Mouse (Mus musculus) midbrain, embryonic 13.5 days (tissue): Measurements from ENCODE around the gene Foxp4. TPM values are rescaled to one million over a fixed set of nuclear protein-coding genes. Genes with fewer than 3 reads are reported as not detected.

ENCODE experiments used
- ATAC-seq: fragments of 200-750 bp; cut with Nextera tagmentation; 2 replicates; pipeline ENCODE4 v1.8.0; 2017; ENCODE audit warnings: mild to moderate bottlenecking, moderate TSS enrichment, moderate library complexity
- H3K27ac ChIP-seq: fragments of 300-500 bp; sonication (generic); 2 replicates; pipeline ENCODE4 v1.5.1; 2015; ENCODE audit warnings: inconsistent platforms, mild to moderate bottlenecking, moderate library complexity
- H3K27me3 ChIP-seq: fragments of 300-500 bp; sonication (generic); 2 replicates; pipeline ENCODE4 v1.6.1; 2015; ENCODE audit warnings: mild to moderate bottlenecking, inconsistent platforms
- H3K36me3 ChIP-seq: fragments of 300-500 bp; sonication (generic); 2 replicates; pipeline ENCODE4 v1.6.1; 2015; ENCODE audit warnings: mild to moderate bottlenecking, inconsistent platforms
- H3K4me1 ChIP-seq: fragments of 300-500 bp; sonication (generic); replicated peaks from 2 replicates; pipeline ENCODE4 v1.6.1; 2015; ENCODE audit warnings: inconsistent platforms
- H3K4me2 ChIP-seq: fragments of 300-500 bp; sonication (generic); replicated peaks from 2 replicates; pipeline ENCODE4 v1.6.1; 2015; ENCODE audit warnings: moderate library complexity, mild to moderate bottlenecking, inconsistent platforms
- H3K4me3 ChIP-seq: fragments of 300-500 bp; sonication (generic); replicated peaks from 2 replicates; pipeline ENCODE4 v1.5.1; 2015; ENCODE audit warnings: mild to moderate bottlenecking, inconsistent platforms
- H3K9ac ChIP-seq: fragments of 300-500 bp; sonication (generic); replicated peaks from 2 replicates; pipeline ENCODE4 v1.6.1; 2015; ENCODE audit warnings: mild to moderate bottlenecking, inconsistent platforms
- H3K9me3 ChIP-seq: fragments of 300-500 bp; sonication (generic); 2 replicates; pipeline ENCODE4 v1.6.1; 2016; ENCODE audit warnings: mild to moderate bottlenecking, inconsistent platforms
- WGBS: fragments of 180-500 bp; shearing (Covaris S2); methylation state at CpG from one replicate; pipeline ENCODE4 v1.1.7; 2015; 5-methylcytosine and 5-hydroxymethylcytosine counted together
- polyA plus RNA-seq: library from polyadenylated mRNA; unstranded; fragments of >200 nt; fragmentation: Nextera tagmentation; extraction: Ambion mirVana; gene quantifications from 2 replicates; pipeline ENCODE4 v1.2.1, GENCODE M21; 2015

The Foxp4 gene
- polyA plus RNA-seq, 1 experiment from 2014 or later = 25.2 TPM

DNA sequence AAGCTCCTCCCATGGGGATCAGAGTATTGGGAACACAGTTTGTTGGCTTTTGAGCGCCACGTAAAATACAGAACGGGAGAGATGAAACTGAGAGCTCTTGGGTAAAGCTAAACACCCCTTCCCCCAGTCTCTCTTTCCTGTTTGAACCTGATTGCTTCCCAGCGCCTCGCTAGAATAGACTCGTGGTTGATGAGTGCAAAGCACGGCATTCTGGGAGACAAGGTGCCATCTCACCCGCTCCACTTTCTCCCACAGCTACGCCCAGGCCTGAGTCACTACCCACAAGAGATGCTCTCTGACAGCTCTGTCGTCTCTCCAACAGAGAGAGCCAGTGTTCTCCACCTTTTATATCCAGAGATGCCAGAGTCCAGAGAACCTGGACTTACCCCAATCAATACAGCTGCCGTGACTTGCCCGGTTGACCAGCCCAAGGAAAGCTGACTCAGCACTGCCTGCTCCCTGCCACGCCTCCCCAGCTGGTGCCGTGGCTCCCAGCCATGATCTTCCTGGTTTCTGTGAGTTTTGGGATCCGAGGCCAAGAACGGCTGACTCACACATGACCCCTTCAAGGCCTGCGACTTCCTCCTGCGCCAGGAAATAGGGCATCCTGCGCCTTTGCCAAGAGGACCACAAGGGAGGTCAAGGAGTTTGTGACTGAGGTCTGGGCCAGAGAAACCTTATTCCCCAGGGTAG, 82.4 kb downstream of the Foxp4 start:
- 82% methylated on average over 19 of the region's 19 CpGs for WGBS
- no peaks in the 10 kb centered on the region for H3K4me1 ChIP-seq
- H3K27ac ChIP-seq = no peak overlapping the region
- H3K9me3 ChIP-seq = no peaks in the 10 kb centered on the region
- no peak overlapping the region for H3K4me3 ChIP-seq
- H3K27me3 ChIP-seq = no peaks in the 10 kb centered on the region
- H3K9ac ChIP-seq = no peak overlapping the region
- no peak for ATAC-seq
- H3K36me3 ChIP-seq = no peaks in the 10 kb centered on the region
- no peak overlapping the region for H3K4me2 ChIP-seq

GRCm38 (mm10) chr17:47841521-47841920, 82.9 kb downstream of the Foxp4 start:
- WGBS = 85% methylated on average over 8 of the region's 8 CpGs

GRCm38 (mm10) chr17:47837808-47838207, 86.6 kb downstream of the Foxp4 start:
- ATAC-seq = no peak
- no peaks in the 10 kb centered on the region for H3K9me3 ChIP-seq
- no peak overlapping the region for H3K9ac ChIP-seq
- no peak overlapping the region for H3K4me2 ChIP-seq
- H3K36me3 ChIP-seq = no peaks in the 10 kb centered on the region
- peaks cover 17% of the 10 kb centered on the region for H3K4me1 ChIP-seq
- H3K27me3 ChIP-seq = peaks cover 34% of the 10 kb centered on the region
- no peak overlapping the region for H3K27ac ChIP-seq
- no peak overlapping the region for H3K4me3 ChIP-seq
- WGBS = 59% methylated on average over 6 of the region's 6 CpGs

More at GRCm38 (mm10) chr17:47841521-47841920, 82.9 kb downstream of the Foxp4 start:
- no peak overlapping the region for H3K4me3 ChIP-seq
- no peaks in the 10 kb centered on the region; the same call in 1 of the 2 replicates for H3K27me3 ChIP-seq
- H3K27ac ChIP-seq = no peak overlapping the region
- H3K4me1 ChIP-seq = no peaks in the 10 kb centered on the region
- no peak for ATAC-seq
- H3K9ac ChIP-seq = no peak overlapping the region
- H3K4me2 ChIP-seq = no peak overlapping the region
- no peaks in the 10 kb centered on the region for H3K9me3 ChIP-seq
- no peaks in the 10 kb centered on the region for H3K36me3 ChIP-seq

- peak within 1 kb of the TSS; percentile 95 for H3K4me2 ChIP-seq
- H3K36me3 ChIP-seq = no peaks in the 10 kb centered on the region
- 2% methylated on average over 18 of the region's 18 CpGs for WGBS
- peaks cover 38% of the 10 kb centered on the region for H3K4me1 ChIP-seq
- no peaks in the 10 kb centered on the region for H3K9me3 ChIP-seq
- H3K9ac ChIP-seq = no peak within 1 kb of the TSS
- no peak within 1 kb of the TSS for H3K27ac ChIP-seq
- ATAC-seq = no peak
- H3K4me3 ChIP-seq = peak within 1 kb of the TSS; percentile 53
- peaks cover 47% of the 10 kb centered on the region for H3K27me3 ChIP-seq
Observed at GRCm38 (mm10) chr17:47834482-47834767, 90.0 kb downstream of the Foxp4 start, which contains the start of gene Mdfi. Gene Mdfi, minus strand, starts transcription at chr17:47834691.

DNA sequence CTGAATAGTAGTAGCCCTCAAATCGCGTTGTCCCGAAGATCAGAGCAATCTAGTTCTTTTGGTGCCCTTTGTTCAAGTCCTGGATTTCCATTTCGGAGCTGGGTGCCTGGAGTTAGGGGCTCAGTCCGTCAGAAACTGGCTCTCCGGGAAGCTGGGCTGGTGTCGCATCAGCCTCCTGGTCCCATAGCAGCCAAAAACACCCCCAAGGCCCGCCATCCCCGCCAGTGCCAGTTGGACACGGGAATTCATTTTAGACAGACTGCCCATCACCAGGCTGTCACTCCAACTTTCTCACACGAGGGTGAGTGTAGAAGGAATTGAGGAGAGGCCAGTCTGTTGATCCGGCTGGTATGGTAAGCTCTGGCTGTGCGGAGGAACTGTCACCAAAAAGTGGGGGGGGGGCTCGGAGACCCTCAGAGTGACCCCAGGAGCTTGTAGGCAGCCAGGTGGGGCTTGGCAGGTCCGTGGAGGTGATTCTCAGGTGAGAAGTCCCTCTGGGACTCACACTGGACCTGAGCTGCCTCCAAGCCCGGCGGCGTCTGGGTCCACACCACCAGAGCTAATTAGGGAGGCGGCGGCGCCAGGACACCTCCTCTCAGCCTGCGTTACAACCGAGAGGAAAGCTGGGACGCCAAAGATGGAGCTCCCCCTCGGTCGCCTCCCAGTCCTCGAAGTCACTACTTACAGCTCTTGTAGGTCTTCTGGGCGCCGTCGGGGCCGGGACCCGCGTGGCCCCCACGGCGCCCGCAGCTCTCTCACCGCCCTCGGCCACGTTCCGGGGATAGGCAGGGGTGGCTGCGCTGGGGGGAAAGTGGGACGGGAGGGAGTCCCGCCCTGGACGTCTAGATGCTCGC, 90.6 kb downstream of the Foxp4 start:
- peak overlapping the region; percentile 95 for H3K4me2 ChIP-seq
- H3K27ac ChIP-seq = no peak overlapping the region
- no peaks in the 10 kb centered on the region for H3K36me3 ChIP-seq
- peaks cover 47% of the 10 kb centered on the region for H3K27me3 ChIP-seq
- peaks cover 38% of the 10 kb centered on the region for H3K4me1 ChIP-seq
- no peak overlapping the region for H3K9ac ChIP-seq
- no peaks in the 10 kb centered on the region for H3K9me3 ChIP-seq
- WGBS = 2% methylated on average over 45 of the region's 45 CpGs
- peak overlapping the region; percentile 53 for H3K4me3 ChIP-seq
- ATAC-seq = no peak

- 1% methylated on average over 38 of the region's 45 CpGs for WGBS
- Histone ChIP-seq H3K9me3 (no peaks in the 10 kb centered on the region), H3K4me3 (peak overlapping the region; percentile 53), H3K36me3 (no peaks in the 10 kb centered on the region), H3K9ac (peak overlapping the region; percentile 65), H3K27ac (no peak overlapping the region), H3K4me2 (peak overlapping the region; percentile 95), H3K27me3 (peaks cover 47% of the 10 kb centered on the region), H3K4me1 (peaks cover 38% of the 10 kb centered on the region)
- peak; percentile 62 for ATAC-seq
Observed at GRCm38 (mm10) chr17:47833029-47833627, 91.3 kb downstream of the Foxp4 start.

- WGBS = 0% methylated on average over 15 of the region's 17 CpGs
- Histone ChIP-seq H3K4me3 (peak overlapping the region; percentile 53), H3K9me3 (no peaks in the 10 kb centered on the region), H3K27me3 (peaks cover 47% of the 10 kb centered on the region), H3K4me2 (peak overlapping the region; percentile 95), H3K9ac (peak overlapping the region; percentile 65), H3K4me1 (peaks cover 38% of the 10 kb centered on the region), H3K36me3 (no peaks in the 10 kb centered on the region), H3K27ac (0 out of 2 replicates have a peak overlapping the region, but pooled peaks have one; percentile 3)
- peak; percentile 64 for ATAC-seq
Observed at GRCm38 (mm10) chr17:47832501-47833028, 91.9 kb downstream of the Foxp4 start.

- ATAC-seq = 0 out of 2 replicates have a peak, but pooled peaks have one; percentile 2
- peaks cover 38% of the 10 kb centered on the region for H3K4me1 ChIP-seq
- H3K9ac ChIP-seq = 0 out of 2 replicates have a peak overlapping the region, but pooled peaks have one; percentile 11
- H3K9me3 ChIP-seq = no peaks in the 10 kb centered on the region
- WGBS = 42% methylated on average over 5 of the region's 5 CpGs
- no peak overlapping the region for H3K27ac ChIP-seq
- peak overlapping the region; percentile 95 for H3K4me2 ChIP-seq
- no peaks in the 10 kb centered on the region for H3K36me3 ChIP-seq
- H3K4me3 ChIP-seq = peak overlapping the region; percentile 53; the same call in 1 of the 2 replicates
- peaks cover 47% of the 10 kb centered on the region for H3K27me3 ChIP-seq
Observed at GRCm38 (mm10) chr17:47831772-47832171, 92.7 kb downstream of the Foxp4 start.

- Histone ChIP-seq H3K9me3 (no peaks in the 10 kb centered on the region), H3K9ac (peak overlapping the region; percentile 32; the same call in 1 of the 2 replicates), H3K4me2 (peak overlapping the region; percentile 95; the same call in 1 of the 2 replicates), H3K36me3 (no peaks in the 10 kb centered on the region), H3K4me3 (no peak overlapping the region), H3K27me3 (peaks cover 47% of the 10 kb centered on the region), H3K4me1 (peaks cover 38% of the 10 kb centered on the region), H3K27ac (no peak overlapping the region)
- WGBS = 4% methylated on average over 9 of the region's 9 CpGs
- 0 out of 2 replicates have a peak, but pooled peaks have one; percentile 35 for ATAC-seq
Observed at GRCm38 (mm10) chr17:47831161-47831560, 93.3 kb downstream of the Foxp4 start.

DNA sequence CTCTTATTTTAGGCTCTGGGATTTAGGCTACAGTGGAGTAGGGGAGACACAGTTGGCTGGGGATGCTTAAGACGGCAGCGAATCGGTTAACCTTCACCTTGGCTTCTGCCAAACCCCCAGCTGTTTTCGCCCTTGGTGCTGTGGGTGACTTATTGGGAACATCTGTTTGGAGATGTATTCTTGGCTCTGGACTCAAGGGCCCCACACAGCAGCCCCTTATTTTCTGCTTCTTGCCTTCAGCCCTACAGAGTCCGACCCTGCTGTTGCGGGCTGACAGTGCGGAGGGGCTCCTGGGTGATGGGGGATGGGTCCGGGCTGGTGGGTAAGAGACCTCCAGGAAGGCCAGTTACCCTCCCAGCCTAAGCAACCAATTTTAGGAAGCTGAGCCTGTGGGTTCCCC, 103.1 kb downstream of the Foxp4 start:
- no peak overlapping the region for H3K27ac ChIP-seq
- no peak overlapping the region for H3K4me3 ChIP-seq
- no peak overlapping the region for H3K4me2 ChIP-seq
- 78% methylated on average over 8 of the region's 8 CpGs for WGBS
- H3K27me3 ChIP-seq = no peaks in the 10 kb centered on the region
- ATAC-seq = no peak
- H3K9ac ChIP-seq = no peak overlapping the region
- peaks cover 3% of the 10 kb centered on the region; the same call in 1 of the 2 replicates for H3K4me1 ChIP-seq
- no peaks in the 10 kb centered on the region for H3K36me3 ChIP-seq
- no peaks in the 10 kb centered on the region for H3K9me3 ChIP-seq

- no peak overlapping the region for H3K4me2 ChIP-seq
- 83% methylated on average over 13 of the region's 13 CpGs for WGBS
- H3K9ac ChIP-seq = no peak overlapping the region
- H3K4me3 ChIP-seq = no peak overlapping the region
- ATAC-seq = no peak
- H3K36me3 ChIP-seq = no peaks in the 10 kb centered on the region
- H3K27me3 ChIP-seq = 0 out of 2 replicates have a peak, but pooled peaks cover 2% of the 10 kb centered on the region
- no peak overlapping the region for H3K27ac ChIP-seq
- no peaks in the 10 kb centered on the region for H3K9me3 ChIP-seq
- peaks cover 11% of the 10 kb centered on the region for H3K4me1 ChIP-seq
Observed at GRCm38 (mm10) chr17:47818038-47818725, 106.3 kb downstream of the Foxp4 start.
